Mouse (Mus musculus): ENCODE data around the gene Ctnnd2. TPM values are rescaled to one million over a fixed set of nuclear protein-coding genes. Genes with fewer than 3 reads are reported as not detected.

Ctnnd2 gene
- polyA plus RNA-seq, 1 experiment from 2014 or later = 4.3 TPM

DNA sequence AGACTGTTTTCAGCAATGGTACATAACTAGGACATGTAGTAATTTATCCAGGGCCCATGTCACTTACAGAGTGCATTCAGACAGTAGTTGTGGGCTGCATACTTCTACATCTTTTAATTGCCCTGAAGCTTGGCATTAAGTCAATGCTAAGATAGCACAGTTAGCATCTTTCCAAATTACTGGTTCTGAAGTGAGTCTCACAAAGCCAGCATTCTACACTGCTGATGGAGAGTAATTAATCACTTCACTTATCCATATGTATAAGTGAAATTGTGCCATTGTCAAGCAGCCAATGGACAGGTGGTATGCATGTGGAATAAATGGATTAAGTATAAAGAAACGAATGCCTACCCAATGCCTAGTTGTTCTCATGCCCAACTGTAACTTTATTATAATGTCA lies 423.1 kb downstream of the Ctnnd2 start:
- DNase-seq (ENCODE audit: low spot score) = no peak

DNA sequence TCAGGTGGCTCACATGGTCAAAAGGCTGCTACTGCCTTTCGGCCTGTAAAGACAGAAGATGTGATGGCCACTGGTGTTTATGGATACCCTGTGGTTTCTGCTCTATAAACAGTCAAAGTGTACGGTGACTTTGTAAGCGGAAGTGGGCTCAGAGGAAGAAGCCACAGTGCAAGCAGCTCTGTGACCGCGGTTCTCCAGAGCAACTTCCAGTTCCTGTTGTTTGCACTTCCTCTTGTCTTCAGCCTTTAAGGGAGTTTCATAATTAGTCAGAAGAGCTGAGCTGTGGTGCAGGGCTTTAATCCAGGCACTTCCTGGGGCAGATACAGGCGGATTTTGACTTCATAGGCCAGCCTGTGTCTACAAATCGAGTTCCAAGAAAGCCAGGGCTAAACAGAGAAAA lies 438.2 kb downstream of the Ctnnd2 start:
- Histone ChIP-seq H3K4me2 (replicated peaks; ENCODE audit: low read depth, low read length) (no peak overlapping the region), H3K9ac (replicated peaks; ENCODE audit: low read depth) (no peak overlapping the region), H3K36me3 (ENCODE audit: insufficient read depth, low read length) (no peaks in the 10 kb centered on the region), H3K27ac (ENCODE audit: low read length) (no peak overlapping the region), H3K4me1 (ENCODE audit: insufficient read depth, low read depth, low read length) (no peaks in the 10 kb centered on the region), H3K27me3 (replicated peaks; ENCODE audit: insufficient read depth, low read length) (no peaks in the 10 kb centered on the region), H3K9me3 (ENCODE audit: low read length) (no peaks in the 10 kb centered on the region), H3K4me3 (ENCODE audit: low read depth, low read length) (no peak overlapping the region)
- 38% methylated on average over 7 of the region's 7 CpGs for WGBS
- ATAC-seq (no peak), DNase-seq (ENCODE audit: low spot score) (peak; percentile 58)
- TF ChIP-seq CTCF (IDR thresholded peaks at IDR 0.05) = no peak
- TF ChIP-seq EP300 (IDR thresholded peaks at IDR 0.05) = no peak

More for the DNA sequence above, 423.1 kb downstream of the Ctnnd2 start:
- Histone ChIP-seq H3K9ac (replicated peaks; ENCODE audit: low read depth) (no peak overlapping the region), H3K27me3 (replicated peaks; ENCODE audit: insufficient read depth, low read length) (no peaks in the 10 kb centered on the region), H3K36me3 (ENCODE audit: insufficient read depth, low read length) (no peaks in the 10 kb centered on the region), H3K9me3 (ENCODE audit: low read length) (no peaks in the 10 kb centered on the region), H3K4me3 (ENCODE audit: low read depth, low read length) (no peak overlapping the region), H3K27ac (ENCODE audit: low read length) (no peak overlapping the region), H3K4me1 (ENCODE audit: insufficient read depth, low read depth, low read length) (no peaks in the 10 kb centered on the region), H3K4me2 (replicated peaks; ENCODE audit: low read depth, low read length) (no peak overlapping the region)
- ATAC-seq = no peak
- WGBS = 67% methylated on average over 1 of the region's 1 CpGs
- TF ChIP-seq CTCF (IDR thresholded peaks at IDR 0.05) (no peak), EP300 (IDR thresholded peaks at IDR 0.05) (no peak)

DNA sequence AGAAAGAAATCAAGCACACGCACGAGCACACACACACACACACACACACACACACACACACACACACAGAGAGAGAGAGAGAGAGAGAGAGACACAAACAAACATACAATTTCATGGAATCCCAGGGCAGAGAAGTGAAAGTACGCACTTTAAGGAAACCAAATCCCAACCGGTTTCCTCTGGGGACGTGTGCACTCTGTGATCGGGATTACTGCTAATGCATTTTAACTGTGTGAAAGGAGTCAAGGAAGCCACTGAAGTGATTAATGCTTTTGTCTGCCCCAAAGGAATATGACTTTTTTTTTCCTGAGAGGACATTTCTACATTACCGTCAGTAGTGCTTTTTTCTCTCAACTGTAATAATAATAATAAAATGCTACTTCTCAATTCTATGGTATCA lies 443.1 kb downstream of the Ctnnd2 start:
- H3K4me1 ChIP-seq (ENCODE audit: insufficient read depth, low read depth, low read length) = no peaks in the 10 kb centered on the region
- no peak for TF ChIP-seq EP300 (IDR thresholded peaks at IDR 0.05)
- no peak for TF ChIP-seq CTCF (IDR thresholded peaks at IDR 0.05)
- H3K4me3 ChIP-seq (ENCODE audit: low read depth, low read length) = no peak overlapping the region
- no peaks in the 10 kb centered on the region for H3K27me3 ChIP-seq (replicated peaks; ENCODE audit: insufficient read depth, low read length)
- WGBS = 59% methylated on average over 7 of the region's 7 CpGs
- no peak overlapping the region for H3K4me2 ChIP-seq (replicated peaks; ENCODE audit: low read depth, low read length)
- H3K27ac ChIP-seq (ENCODE audit: low read length) = no peak overlapping the region
- ATAC-seq (no peak), DNase-seq (ENCODE audit: low spot score) (no peak)
- H3K36me3 ChIP-seq (ENCODE audit: insufficient read depth, low read length) = no peaks in the 10 kb centered on the region
- H3K9me3 ChIP-seq (ENCODE audit: low read length) = no peaks in the 10 kb centered on the region
- H3K9ac ChIP-seq (replicated peaks; ENCODE audit: low read depth) = no peak overlapping the region

DNA sequence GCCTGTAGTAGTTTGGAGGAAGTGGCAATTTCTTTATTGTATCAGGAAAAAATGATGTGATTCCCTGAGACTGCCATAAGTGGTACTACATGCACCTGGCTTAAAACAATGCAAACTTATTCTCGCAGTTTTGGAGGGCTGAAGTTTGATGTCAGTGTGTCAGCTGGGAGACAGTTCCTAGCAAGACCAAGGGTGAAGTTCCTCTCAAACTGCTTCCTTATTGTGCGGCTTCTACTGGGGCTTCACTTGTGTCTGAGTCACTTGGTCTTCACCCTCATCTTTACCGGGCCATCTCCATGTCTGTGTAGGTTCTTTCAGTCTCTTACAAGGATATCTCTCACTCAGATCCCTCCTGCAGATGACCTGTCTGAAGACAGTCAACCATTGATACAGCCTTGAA lies 444.5 kb downstream of the Ctnnd2 start:
- ATAC-seq (no peak), DNase-seq (ENCODE audit: low spot score) (no peak)
- no peaks in the 10 kb centered on the region for H3K36me3 ChIP-seq (ENCODE audit: insufficient read depth, low read length)
- H3K27me3 ChIP-seq (replicated peaks; ENCODE audit: insufficient read depth, low read length) = no peaks in the 10 kb centered on the region
- no peak overlapping the region for H3K4me2 ChIP-seq (replicated peaks; ENCODE audit: low read depth, low read length)
- H3K9ac ChIP-seq (replicated peaks; ENCODE audit: low read depth) = no peak overlapping the region
- H3K9me3 ChIP-seq (ENCODE audit: low read length) = no peaks in the 10 kb centered on the region
- WGBS = 77% methylated on average over 3 of the region's 3 CpGs
- no peak overlapping the region for H3K27ac ChIP-seq (ENCODE audit: low read length)
- TF ChIP-seq CTCF (IDR thresholded peaks at IDR 0.05) = no peak
- no peak for TF ChIP-seq EP300 (IDR thresholded peaks at IDR 0.05)
- no peaks in the 10 kb centered on the region for H3K4me1 ChIP-seq (ENCODE audit: insufficient read depth, low read depth, low read length)
- no peak overlapping the region for H3K4me3 ChIP-seq (ENCODE audit: low read depth, low read length)

DNA sequence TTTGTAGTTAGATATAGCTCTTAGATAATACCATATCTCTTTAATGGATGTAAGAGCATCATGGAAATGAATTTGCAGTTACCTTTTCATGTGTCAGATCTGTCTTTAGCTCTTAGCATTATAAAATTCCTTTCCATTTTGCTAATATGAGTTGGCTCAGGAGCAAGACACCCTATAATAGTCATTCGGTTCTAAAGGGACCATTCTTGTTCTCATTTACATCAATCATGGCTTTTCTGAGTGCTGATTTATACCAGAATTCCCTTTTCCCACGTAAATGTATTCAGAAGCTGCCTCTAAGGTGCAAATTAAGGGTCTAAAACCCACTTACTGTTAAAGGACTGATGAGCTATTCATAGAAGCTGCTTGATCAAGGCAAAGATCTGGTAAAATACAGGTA lies 445.5 kb downstream of the Ctnnd2 start:
- TF ChIP-seq CTCF (IDR thresholded peaks at IDR 0.05) = no peak
- TF ChIP-seq EP300 (IDR thresholded peaks at IDR 0.05) = no peak
- Histone ChIP-seq H3K4me3 (ENCODE audit: low read depth, low read length) (no peak overlapping the region), H3K4me1 (ENCODE audit: insufficient read depth, low read depth, low read length) (no peaks in the 10 kb centered on the region), H3K36me3 (ENCODE audit: insufficient read depth, low read length) (no peaks in the 10 kb centered on the region), H3K4me2 (replicated peaks; ENCODE audit: low read depth, low read length) (no peak overlapping the region), H3K27me3 (replicated peaks; ENCODE audit: insufficient read depth, low read length) (no peaks in the 10 kb centered on the region), H3K9ac (replicated peaks; ENCODE audit: low read depth) (no peak overlapping the region), H3K27ac (ENCODE audit: low read length) (no peak overlapping the region), H3K9me3 (ENCODE audit: low read length) (no peaks in the 10 kb centered on the region)
- WGBS = 84% methylated on average over 2 of the region's 2 CpGs
- no peak for ATAC-seq
- no peak for DNase-seq (ENCODE audit: low spot score)

DNA sequence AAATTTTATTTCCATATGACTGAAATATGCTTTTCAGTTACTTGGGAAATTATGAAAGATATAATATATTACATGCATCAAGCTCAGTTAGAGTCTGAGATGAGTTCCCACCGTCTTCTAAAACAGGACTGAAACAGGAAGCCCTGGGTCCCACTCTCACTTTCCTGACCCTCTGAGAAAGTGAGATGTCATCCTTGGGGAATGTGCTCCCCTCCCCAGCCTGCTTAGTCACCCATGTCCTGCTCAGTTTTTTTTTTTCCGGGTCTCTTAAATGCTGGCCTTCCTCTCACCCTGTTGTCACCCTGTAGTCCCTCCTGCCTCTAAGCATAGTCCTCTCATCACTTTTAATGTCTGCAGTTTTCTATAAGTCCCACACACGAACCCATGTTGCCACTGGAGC lies 456.1 kb downstream of the Ctnnd2 start:
- Histone ChIP-seq H3K9ac (replicated peaks; ENCODE audit: low read depth) (no peak overlapping the region), H3K4me2 (replicated peaks; ENCODE audit: low read depth, low read length) (no peak overlapping the region), H3K4me3 (ENCODE audit: low read depth, low read length) (no peak overlapping the region), H3K27ac (ENCODE audit: low read length) (no peak overlapping the region), H3K4me1 (ENCODE audit: insufficient read depth, low read depth, low read length) (no peaks in the 10 kb centered on the region), H3K9me3 (ENCODE audit: low read length) (no peaks in the 10 kb centered on the region), H3K27me3 (replicated peaks; ENCODE audit: insufficient read depth, low read length) (no peaks in the 10 kb centered on the region), H3K36me3 (ENCODE audit: insufficient read depth, low read length) (no peaks in the 10 kb centered on the region)
- no peak for ATAC-seq
- 20% methylated on average over 3 of the region's 3 CpGs for WGBS
- TF ChIP-seq CTCF (IDR thresholded peaks at IDR 0.05) = no peak
- TF ChIP-seq EP300 (IDR thresholded peaks at IDR 0.05) = no peak
- no peak for DNase-seq (ENCODE audit: low spot score)

DNA sequence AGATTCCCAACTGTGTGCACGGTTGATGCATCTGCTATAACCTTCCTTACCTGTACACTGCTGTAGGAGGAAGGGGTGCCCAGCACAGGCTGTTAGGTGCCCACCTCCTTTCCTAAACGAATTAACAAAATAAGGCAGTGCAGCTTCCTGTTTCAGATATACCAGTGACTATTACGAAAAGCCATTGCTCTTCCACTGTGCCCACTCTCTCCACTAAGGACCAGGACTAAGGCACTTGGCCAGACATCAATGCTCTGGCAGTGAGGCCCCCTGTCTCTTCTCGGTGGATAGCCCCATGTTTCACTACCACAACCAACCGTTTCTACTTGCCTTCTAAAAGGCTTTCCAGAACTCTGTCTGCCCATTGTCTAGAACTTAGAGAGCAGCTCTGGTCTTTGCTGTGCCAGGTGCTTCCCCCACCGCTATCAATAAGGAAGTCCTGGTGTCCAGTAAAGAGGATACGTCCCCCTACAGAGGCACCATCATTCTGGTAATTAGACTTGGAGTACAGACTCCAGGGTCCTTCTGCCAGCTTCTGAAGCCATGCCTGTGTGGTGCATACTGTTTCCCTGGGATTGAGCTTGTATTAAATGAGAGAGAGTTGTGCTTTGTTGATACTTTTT lies 459.8 kb downstream of the Ctnnd2 start:
- WGBS = 74% methylated on average over 7 of the region's 7 CpGs
- ATAC-seq = no peak
- H3K9me3 ChIP-seq (ENCODE audit: low read length) = no peaks in the 10 kb centered on the region
- TF ChIP-seq EP300 (IDR thresholded peaks at IDR 0.05) (no peak), CTCF (IDR thresholded peaks at IDR 0.05) (no peak)
- H3K27ac ChIP-seq (ENCODE audit: low read length) = no peak overlapping the region
- DNase-seq (ENCODE audit: low spot score) = no peak
- no peak overlapping the region for H3K4me2 ChIP-seq (replicated peaks; ENCODE audit: low read depth, low read length)
- H3K4me1 ChIP-seq (ENCODE audit: insufficient read depth, low read depth, low read length) = no peaks in the 10 kb centered on the region
- no peaks in the 10 kb centered on the region for H3K27me3 ChIP-seq (replicated peaks; ENCODE audit: insufficient read depth, low read length)
- H3K9ac ChIP-seq (replicated peaks; ENCODE audit: low read depth) = no peak overlapping the region
- H3K36me3 ChIP-seq (ENCODE audit: insufficient read depth, low read length) = no peaks in the 10 kb centered on the region
- no peak overlapping the region for H3K4me3 ChIP-seq (ENCODE audit: low read depth, low read length)

Data from lung, postnatal 0 days (tissue).